Mouse (Mus musculus) spleen, adult 12 weeks (tissue): ENCODE measurements around the gene Pitpna.
"Not testable (repeated sequence)": the region's sequence is repeated elsewhere in the genome, so short reads cannot be mapped to it uniquely, and the experiment has no call there.

Experiments used
- DNase-seq: peaks from one replicate; pipeline ENCODE4 v3.0.0; 2022; ENCODE audit warnings: low spot score

Pitpna gene

GRCm38 (mm10) chr11:75587493-75588284 lies at the start of gene Pitpna:
Pitpna (plus strand) TSS chr11:75588097.
- DNase-seq: peak; percentile 92

GRCm38 (mm10) chr11:75538184-75538969 lies 49.5 kb upstream of the Pitpna start:
- DNase-seq: no peak

- no peak for DNase-seq
These were observed 49.0 kb upstream of the Pitpna start for GRCm38 (mm10) chr11:75538970-75539299.

GRCm38 (mm10) chr11:75540209-75540608 lies 47.7 kb upstream of the Pitpna start:
- DNase-seq: no peak

- no peak for DNase-seq
These were observed 47.0 kb upstream of the Pitpna start for GRCm38 (mm10) chr11:75540710-75541581.

- no peak for DNase-seq
These were observed 43.2 kb upstream of the Pitpna start for GRCm38 (mm10) chr11:75544713-75545112.

- DNase-seq: no peak
These were observed 41.8 kb upstream of the Pitpna start for GRCm38 (mm10) chr11:75546057-75546456.

GRCm38 (mm10) chr11:75549658-75550111 lies 38.2 kb upstream of the Pitpna start:
- no peak for DNase-seq

GRCm38 (mm10) chr11:75550200-75550946 lies 37.5 kb upstream of the Pitpna start:
- DNase-seq: no peak

GRCm38 (mm10) chr11:75551321-75551720 lies 36.6 kb upstream of the Pitpna start:
- DNase-seq: no peak

- DNase-seq: no peak
These were observed 35.9 kb upstream of the Pitpna start for GRCm38 (mm10) chr11:75551961-75552441.

GRCm38 (mm10) chr11:75552906-75553482 lies 34.9 kb upstream of the Pitpna start:
- no peak for DNase-seq

- not testable (repeated sequence) for DNase-seq
These were observed 31.9 kb upstream of the Pitpna start for GRCm38 (mm10) chr11:75556006-75556405.

GRCm38 (mm10) chr11:75557142-75557541 lies 30.8 kb upstream of the Pitpna start:
- no peak for DNase-seq

- DNase-seq: no peak
These were observed 29.8 kb upstream of the Pitpna start for GRCm38 (mm10) chr11:75558101-75558500.

- no peak for DNase-seq
These were observed 27.9 kb upstream of the Pitpna start for GRCm38 (mm10) chr11:75559870-75560504.

GRCm38 (mm10) chr11:75560530-75561409 lies 27.1 kb upstream of the Pitpna start:
- peak; percentile 34 for DNase-seq

- DNase-seq: no peak
These were observed 26.5 kb upstream of the Pitpna start for GRCm38 (mm10) chr11:75561410-75561791.

- no peak for DNase-seq
These were observed 25.1 kb upstream of the Pitpna start for GRCm38 (mm10) chr11:75562840-75563239.
